Mouse (Mus musculus): ENCODE results near the gene Nemp1. TPM values are rescaled to one million over a fixed set of nuclear protein-coding genes. Genes with fewer than 3 reads are reported as not detected.
A peak's percentile ranks its signal among the peaks of the same experiment; 100 is the strongest.

Gene Nemp1
- polyA plus RNA-seq, 1 experiment from 2014 or later = 10.9 TPM

DNA sequence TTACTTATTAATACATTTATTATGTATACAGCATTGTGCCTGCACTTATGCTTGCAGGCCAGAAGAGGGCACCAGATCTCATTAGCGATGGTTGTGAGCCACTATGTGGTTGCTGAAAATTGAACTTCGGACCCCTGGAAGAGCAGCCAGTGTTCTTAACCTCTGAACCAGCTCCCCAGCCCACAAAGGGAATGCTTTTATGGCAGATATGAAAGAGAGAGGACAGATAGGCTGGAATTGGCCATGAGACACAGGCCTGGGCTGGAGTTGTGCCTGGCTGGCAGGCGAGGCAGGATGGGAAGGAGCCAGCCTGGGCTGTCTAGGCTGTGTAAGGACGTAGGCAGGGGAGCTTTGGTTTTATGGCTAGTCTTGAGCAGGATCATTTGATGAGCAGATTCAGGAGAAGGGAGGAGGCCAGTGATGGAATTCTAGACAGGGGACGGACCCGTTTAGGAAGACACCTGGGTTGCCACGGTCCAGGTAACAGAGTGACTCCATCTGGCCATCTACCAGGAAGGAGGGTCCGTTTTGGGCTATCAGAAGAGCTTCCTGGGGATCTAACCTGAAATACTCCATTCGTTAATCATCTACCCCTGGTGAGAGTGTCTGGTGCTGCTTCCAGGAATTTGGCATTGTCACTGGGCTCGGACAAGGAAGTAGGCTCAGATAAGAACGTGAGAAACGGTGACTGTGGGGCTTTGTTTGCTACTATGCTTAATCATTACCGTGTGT, 71.6 kb downstream of the Nemp1 start:
- Histone ChIP-seq H3K27ac (peak overlapping the region; percentile 91), H3K27me3 (no peaks in the 10 kb centered on the region), H3K9ac (no peak overlapping the region), H3K4me3 (replicated peaks) (peak overlapping the region; percentile 95), H3K9me3 (replicated peaks) (no peaks in the 10 kb centered on the region), H3K36me3 (peaks cover 20% of the 10 kb centered on the region), H3K4me2 (peak overlapping the region; percentile 66), H3K4me1 (peaks cover 43% of the 10 kb centered on the region)
- peak; percentile 35; the same call in 1 of the 2 replicates for ATAC-seq (replicated peaks; ENCODE audit: low FRiP score)
- WGBS = 40% methylated on average over 13 of the region's 13 CpGs

DNA sequence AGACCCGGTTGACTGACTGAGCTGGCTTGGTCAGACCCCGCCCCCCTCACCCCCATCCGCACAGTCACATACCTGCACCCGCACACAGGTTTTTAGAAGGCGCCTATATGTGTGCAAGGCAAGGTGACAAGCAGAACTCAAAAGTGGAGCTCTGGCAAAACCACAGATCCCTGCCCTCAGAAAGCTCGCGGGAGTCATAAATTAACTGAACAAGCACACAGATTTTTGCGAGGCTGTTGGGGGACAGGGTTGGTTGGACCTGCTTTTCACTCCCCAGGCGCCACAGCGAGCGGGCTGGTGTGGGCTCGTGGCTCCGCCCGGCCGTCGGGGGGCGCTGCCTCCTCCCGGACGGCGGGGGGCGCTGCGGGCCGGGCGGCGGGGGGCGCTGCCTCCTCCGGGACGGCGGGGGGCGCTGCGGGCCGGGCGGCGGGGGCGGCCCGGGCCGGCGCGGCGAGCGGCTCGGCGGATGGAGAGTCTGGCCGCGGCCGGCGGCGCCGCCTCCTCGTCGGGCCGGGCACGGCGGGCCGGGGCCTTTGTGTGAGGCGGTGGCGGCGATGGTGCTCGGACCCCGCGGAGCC, 72.5 kb downstream of the Nemp1 start, which contains the start of gene Zbtb39:
Gene Zbtb39 (plus strand): TSS at position 456 of the 578 bp plus-strand sequence.
- Histone ChIP-seq H3K4me2 (peak within 1 kb of the TSS; percentile 66), H3K9me3 (replicated peaks) (no peaks in the 10 kb centered on the region), H3K9ac (peak within 1 kb of the TSS; percentile 99), H3K27ac (peak within 1 kb of the TSS; percentile 91), H3K36me3 (peaks cover 29% of the 10 kb centered on the region), H3K4me1 (peaks cover 38% of the 10 kb centered on the region), H3K4me3 (replicated peaks) (peak within 1 kb of the TSS; percentile 95), H3K27me3 (no peaks in the 10 kb centered on the region)
- ATAC-seq (replicated peaks; ENCODE audit: low FRiP score) = peak; percentile 82
- under 1% methylated on average over 42 of the region's 61 CpGs for WGBS

DNA sequence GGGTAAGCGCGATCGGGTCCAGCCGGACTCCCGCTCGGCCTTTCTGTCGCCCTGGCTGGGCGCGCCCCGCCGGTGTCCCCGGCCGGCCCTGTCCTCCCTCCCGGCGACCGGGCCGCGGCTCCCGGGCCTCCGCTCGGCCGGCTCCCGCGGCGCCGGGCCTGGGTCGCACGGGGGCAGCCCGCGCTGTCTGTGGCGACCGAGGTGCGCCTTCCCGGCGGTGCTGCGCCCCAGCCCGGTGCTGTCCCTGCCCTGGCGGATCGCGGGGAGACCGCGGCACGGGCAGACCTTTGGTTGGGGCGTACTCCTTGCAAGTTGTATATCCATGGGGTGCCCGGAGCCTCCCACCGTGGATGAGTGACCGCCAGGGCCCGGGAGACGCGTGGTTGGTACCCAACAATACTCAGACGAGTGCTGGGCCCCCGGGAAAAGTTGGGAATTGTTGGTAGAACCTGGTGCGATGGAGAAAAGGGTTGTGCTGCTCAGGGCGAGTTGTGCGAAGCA, 73.0 kb downstream of the Nemp1 start:
- H3K36me3 ChIP-seq = peaks cover 34% of the 10 kb centered on the region
- peak overlapping the region; percentile 91 for H3K27ac ChIP-seq
- H3K27me3 ChIP-seq = no peaks in the 10 kb centered on the region
- H3K4me2 ChIP-seq = peak overlapping the region; percentile 66
- H3K9me3 ChIP-seq (replicated peaks) = no peaks in the 10 kb centered on the region
- WGBS = under 1% methylated on average over 47 of the region's 55 CpGs
- peak overlapping the region; percentile 99 for H3K9ac ChIP-seq
- peak; percentile 56 for ATAC-seq (replicated peaks; ENCODE audit: low FRiP score)
- peaks cover 35% of the 10 kb centered on the region for H3K4me1 ChIP-seq
- peak overlapping the region; percentile 95 for H3K4me3 ChIP-seq (replicated peaks)

DNA sequence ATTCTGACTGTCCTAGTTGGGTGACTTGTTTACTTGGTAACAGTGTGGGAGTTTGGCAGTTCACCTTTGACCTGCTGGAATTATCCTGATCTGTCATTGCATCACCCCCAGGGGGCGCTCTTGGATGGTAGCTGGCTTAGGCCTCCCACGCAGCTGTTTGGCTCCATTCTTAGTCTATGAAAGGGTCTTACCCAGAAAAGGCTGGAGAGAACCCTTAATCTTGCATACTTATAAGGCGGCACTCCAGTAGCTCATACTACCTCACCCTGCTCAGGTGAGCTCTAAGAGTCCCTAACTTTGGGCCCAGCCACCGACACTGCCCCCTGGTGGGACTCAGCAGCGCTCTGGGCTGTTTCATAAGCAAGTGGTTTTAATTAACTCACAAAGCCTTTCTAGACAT, 78.0 kb downstream of the Nemp1 start:
- Histone ChIP-seq H3K9me3 (replicated peaks) (no peaks in the 10 kb centered on the region), H3K9ac (no peak overlapping the region), H3K36me3 (peaks cover 67% of the 10 kb centered on the region), H3K4me3 (replicated peaks) (no peak overlapping the region), H3K4me2 (no peak overlapping the region), H3K4me1 (peaks cover 54% of the 10 kb centered on the region), H3K27ac (no peak overlapping the region), H3K27me3 (no peaks in the 10 kb centered on the region)
- 72% methylated on average over 5 of the region's 5 CpGs for WGBS
- no peak for ATAC-seq (replicated peaks; ENCODE audit: low FRiP score)

DNA sequence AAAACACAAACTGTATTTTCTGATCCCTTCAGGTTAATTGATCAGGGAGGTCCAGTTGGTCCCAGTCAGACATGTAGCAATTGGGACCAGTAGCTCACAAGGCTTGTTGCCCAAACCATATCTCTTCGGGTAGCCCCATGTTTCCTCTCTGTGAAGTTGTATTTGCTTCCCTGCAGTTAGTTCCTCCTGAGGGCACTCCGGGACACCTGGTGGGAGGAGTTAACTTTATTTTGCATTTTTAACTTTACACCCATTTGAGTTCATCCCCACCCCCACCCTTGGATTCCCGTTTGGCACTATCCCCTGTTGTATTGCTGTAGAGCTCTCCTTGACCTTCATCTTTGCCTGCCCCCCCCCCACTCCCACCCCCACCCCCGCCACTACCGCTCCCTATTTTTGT, 79.2 kb downstream of the Nemp1 start:
- no peak overlapping the region for H3K4me3 ChIP-seq (replicated peaks)
- no peak overlapping the region for H3K27ac ChIP-seq
- 68% methylated on average over 5 of the region's 5 CpGs for WGBS
- peaks cover 67% of the 10 kb centered on the region for H3K36me3 ChIP-seq
- no peak overlapping the region for H3K4me2 ChIP-seq
- H3K9me3 ChIP-seq (replicated peaks) = no peaks in the 10 kb centered on the region
- H3K27me3 ChIP-seq = no peaks in the 10 kb centered on the region
- no peak overlapping the region for H3K9ac ChIP-seq
- ATAC-seq (replicated peaks; ENCODE audit: low FRiP score) = no peak
- H3K4me1 ChIP-seq = peaks cover 54% of the 10 kb centered on the region

DNA sequence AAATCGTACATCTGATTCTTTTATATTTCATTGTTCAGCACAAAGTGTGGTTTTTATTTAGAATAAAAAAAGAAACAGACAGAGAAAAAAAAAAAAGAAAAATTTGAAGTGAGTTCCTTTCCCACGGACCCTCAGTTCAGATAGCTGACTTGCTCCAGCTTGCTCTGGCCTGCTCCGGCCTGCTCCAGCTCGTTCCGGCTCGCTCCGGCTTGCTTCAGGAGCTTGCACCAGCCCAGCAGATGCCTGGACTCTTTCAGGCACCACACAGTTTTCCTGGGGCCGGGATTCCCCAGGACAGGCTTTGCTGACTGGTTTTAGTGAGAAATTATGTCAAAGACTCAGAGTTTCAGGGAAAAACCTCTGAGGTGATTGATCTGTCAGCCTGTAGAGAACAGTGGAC, 80.6 kb downstream of the Nemp1 start:
- 84% methylated on average over 8 of the region's 8 CpGs for WGBS
- peaks cover 57% of the 10 kb centered on the region for H3K36me3 ChIP-seq
- H3K4me2 ChIP-seq = no peak overlapping the region
- H3K27me3 ChIP-seq = no peaks in the 10 kb centered on the region
- no peak for ATAC-seq (replicated peaks; ENCODE audit: low FRiP score)
- H3K4me1 ChIP-seq = peaks cover 52% of the 10 kb centered on the region
- H3K9ac ChIP-seq = no peak overlapping the region
- no peak overlapping the region for H3K4me3 ChIP-seq (replicated peaks)
- H3K27ac ChIP-seq = peak overlapping the region; percentile 67; the same call in 1 of the 2 replicates
- no peaks in the 10 kb centered on the region for H3K9me3 ChIP-seq (replicated peaks)

DNA sequence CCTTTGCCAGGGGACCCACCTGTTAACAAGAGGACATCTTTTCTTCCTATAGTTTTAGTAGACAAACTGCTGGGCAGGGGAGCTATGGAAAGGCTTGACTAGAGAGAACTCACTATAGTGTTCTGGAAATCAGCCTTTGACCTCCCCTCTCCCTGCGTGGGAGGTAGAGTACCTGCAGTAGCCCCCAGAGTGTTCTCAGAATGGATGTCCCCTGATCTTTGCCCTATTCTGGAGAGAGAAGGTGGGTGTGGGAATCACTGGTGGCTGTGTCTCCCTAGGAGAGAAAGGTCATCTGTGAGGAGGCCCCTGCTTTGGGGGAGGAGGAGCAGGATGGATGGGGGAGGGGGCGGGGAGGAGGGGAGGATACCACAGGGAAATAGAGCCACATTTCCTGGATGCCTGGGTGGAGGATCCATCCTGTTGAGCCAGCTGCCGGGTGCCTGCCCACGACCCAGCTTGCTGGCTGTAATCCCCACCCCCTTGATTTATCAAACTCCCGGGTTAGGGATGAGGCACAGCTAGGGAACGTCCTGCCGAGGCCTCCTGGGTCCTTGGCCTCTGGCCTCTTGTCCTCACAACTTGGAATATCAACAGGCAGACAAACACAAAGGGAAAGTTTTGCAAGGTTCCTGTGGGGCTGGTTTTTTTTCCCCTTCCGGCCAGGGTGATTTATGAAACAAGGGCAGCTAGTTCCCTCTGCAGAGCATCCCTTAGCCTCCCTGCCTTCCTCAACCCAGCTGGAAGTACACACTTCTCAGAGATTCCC, 82.3 kb downstream of the Nemp1 start:
- Histone ChIP-seq H3K27ac (peak overlapping the region; percentile 85), H3K4me3 (replicated peaks) (peak overlapping the region; percentile 31; the same call in 1 of the 2 replicates)
- peak; percentile 65 for ATAC-seq (replicated peaks; ENCODE audit: low FRiP score)

DNA sequence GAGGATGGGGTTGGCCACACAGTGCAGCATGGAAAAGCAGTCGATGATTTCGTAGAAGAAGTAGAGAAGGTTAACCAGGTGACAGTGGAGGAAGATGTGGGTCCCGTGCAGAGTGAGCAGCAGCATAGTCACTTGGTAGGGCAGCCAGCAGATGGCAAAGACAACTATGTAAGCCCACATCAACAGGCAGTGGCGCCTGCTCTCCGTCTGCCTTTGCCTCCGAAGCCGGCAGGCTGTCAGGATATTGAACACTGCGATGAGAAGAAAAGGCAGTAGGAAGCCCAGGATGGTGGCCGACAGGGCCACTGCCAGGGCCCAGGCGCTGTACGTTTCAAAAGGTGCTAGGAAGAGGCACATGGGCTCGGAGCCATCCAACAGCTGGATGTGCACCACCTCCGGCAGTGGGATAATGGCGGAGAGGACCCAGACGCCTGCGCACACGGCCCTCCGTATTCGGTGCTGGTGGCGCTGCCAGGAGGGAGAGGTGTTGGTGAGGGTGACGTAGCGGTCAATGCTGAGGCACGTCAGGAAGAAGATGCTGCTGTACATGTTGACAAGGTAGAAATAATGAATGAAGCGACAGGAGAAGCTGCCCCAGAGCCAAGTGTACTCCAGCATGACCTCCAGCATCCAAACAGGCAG, 83.6 kb downstream of the Nemp1 start:
- Histone ChIP-seq H3K4me1 (peaks cover 59% of the 10 kb centered on the region), H3K36me3 (peaks cover 27% of the 10 kb centered on the region), H3K9me3 (replicated peaks) (no peaks in the 10 kb centered on the region), H3K27me3 (no peaks in the 10 kb centered on the region), H3K27ac (peak overlapping the region; percentile 85), H3K4me3 (replicated peaks) (peak overlapping the region; percentile 31), H3K9ac (peak overlapping the region; percentile 21; the same call in 1 of the 2 replicates), H3K4me2 (peak overlapping the region; percentile 47)
- 56% methylated on average over 24 of the region's 24 CpGs for WGBS
- no peak for ATAC-seq (replicated peaks; ENCODE audit: low FRiP score)

More for the DNA sequence above, 82.3 kb downstream of the Nemp1 start:
- peaks cover 52% of the 10 kb centered on the region for H3K4me1 ChIP-seq
- no peak overlapping the region for H3K9ac ChIP-seq
- 5% methylated on average over 8 of the region's 8 CpGs for WGBS
- H3K4me2 ChIP-seq = peak overlapping the region; percentile 47
- H3K9me3 ChIP-seq (replicated peaks) = no peaks in the 10 kb centered on the region
- peaks cover 40% of the 10 kb centered on the region for H3K36me3 ChIP-seq
- H3K27me3 ChIP-seq = no peaks in the 10 kb centered on the region

Other genes with a start within 250 kb of the Nemp1 start
- 2.4 and 4.2 TPM in 2 replicates for gene Stac3, start 165.2 kb upstream of the Nemp1 start, polyA plus RNA-seq (2015; fragmentation: Nextera tagmentation; extraction: Ambion mirVana)
- 51.2 and 72.2 TPM in 2 replicates for gene Ndufa4l2, start 151.9 kb upstream of the Nemp1 start, polyA plus RNA-seq (2015; fragmentation: Nextera tagmentation; extraction: Ambion mirVana)
- gene Shmt2, start 144.5 kb upstream of the Nemp1 start, polyA plus RNA-seq (2015; fragmentation: Nextera tagmentation; extraction: Ambion mirVana) = 99.8 and 111 TPM in 2 replicates
- 1.7 and 3.3 TPM in 2 replicates for gene Nxph4, start 132.3 kb upstream of the Nemp1 start, polyA plus RNA-seq (2015; fragmentation: Nextera tagmentation; extraction: Ambion mirVana)
- gene Lrp1, start 45.8 kb upstream of the Nemp1 start, polyA plus RNA-seq (2015; fragmentation: Nextera tagmentation; extraction: Ambion mirVana) = 52.4 and 65.0 TPM in 2 replicates
- 26.5 and 27.2 TPM in 2 replicates for gene Stat6, start 23.9 kb upstream of the Nemp1 start, polyA plus RNA-seq (2015; fragmentation: Nextera tagmentation; extraction: Ambion mirVana)
- gene Nab2, start 1.7 kb downstream of the Nemp1 start, polyA plus RNA-seq (2015; fragmentation: Nextera tagmentation; extraction: Ambion mirVana) = 27.1 and 30.8 TPM in 2 replicates
- gene Myo1a, start 38.3 kb downstream of the Nemp1 start, polyA plus RNA-seq (2015; fragmentation: Nextera tagmentation; extraction: Ambion mirVana) = 0.65 and 0.81 TPM in 2 replicates
- 2.2 and 2.3 TPM in 2 replicates for gene Tac2, start 57.6 kb downstream of the Nemp1 start, polyA plus RNA-seq (2015; fragmentation: Nextera tagmentation; extraction: Ambion mirVana)
- 3.9 TPM in 2 replicates for gene Zbtb39, start 72.6 kb downstream of the Nemp1 start, polyA plus RNA-seq (2015; fragmentation: Nextera tagmentation; extraction: Ambion mirVana)
- 7.5 and 8.3 TPM in 2 replicates for gene Gpr182, start 84.8 kb downstream of the Nemp1 start, polyA plus RNA-seq (2015; fragmentation: Nextera tagmentation; extraction: Ambion mirVana)
- 0.12 and 0.14 TPM in 2 replicates for gene Rdh1, start 92.8 kb downstream of the Nemp1 start, polyA plus RNA-seq (2015; fragmentation: Nextera tagmentation; extraction: Ambion mirVana)
- gene Rdh16f1, start 92.9 kb downstream of the Nemp1 start, polyA plus RNA-seq (2015; fragmentation: Nextera tagmentation; extraction: Ambion mirVana) = 0.34 TPM in 1 of 2 replicates, not detected in the other
- gene Rdh9, start 109.5 kb downstream of the Nemp1 start, polyA plus RNA-seq (2015; fragmentation: Nextera tagmentation; extraction: Ambion mirVana) = 0.19 TPM in 1 of 2 replicates, not detected in the other
- 0.36 and 0.45 TPM in 2 replicates for gene Rdh16, start 134.3 kb downstream of the Nemp1 start, polyA plus RNA-seq (2015; fragmentation: Nextera tagmentation; extraction: Ambion mirVana)
- 2.0 TPM in 2 replicates for gene Rdh19, start 183.0 kb downstream of the Nemp1 start, polyA plus RNA-seq (2015; fragmentation: Nextera tagmentation; extraction: Ambion mirVana)
- 0.64 and 0.72 TPM in 2 replicates for gene Rdh16f2, start 199.6 kb downstream of the Nemp1 start, polyA plus RNA-seq (2015; fragmentation: Nextera tagmentation; extraction: Ambion mirVana)
- gene Rdh7, start 221.9 kb downstream of the Nemp1 start, polyA plus RNA-seq (2015; fragmentation: Nextera tagmentation; extraction: Ambion mirVana) = not detected in 2 replicates
- 0.08 TPM in 1 of 2 replicates, not detected in the other for gene Sdr9c7, start 231.6 kb downstream of the Nemp1 start, polyA plus RNA-seq (2015; fragmentation: Nextera tagmentation; extraction: Ambion mirVana)